Mouse (Mus musculus): Measurements from ENCODE around the gene Nfkbie.

DNA sequence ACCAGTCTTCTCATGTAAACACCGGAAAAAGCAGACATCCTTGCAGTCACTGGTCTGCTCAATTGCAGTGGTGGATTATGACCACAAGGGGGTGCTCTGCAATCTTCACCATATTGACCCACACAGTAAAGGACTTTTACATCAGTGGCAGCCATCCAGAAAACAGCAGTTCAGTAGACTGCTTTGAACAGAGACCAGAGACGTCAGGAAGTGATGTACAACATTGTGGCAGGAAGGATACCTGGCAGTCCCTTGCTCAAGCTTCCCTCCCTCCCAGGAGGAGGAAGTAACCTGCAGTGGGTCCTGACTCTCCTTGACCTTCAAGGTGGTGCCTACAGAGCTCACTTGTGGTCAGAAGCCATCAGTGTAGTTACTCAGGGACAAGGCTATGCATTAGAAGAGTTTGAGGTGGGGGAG is 26.1 kb downstream of the Nfkbie start:
- TF ChIP-seq CTCF (IDR thresholded peaks at IDR 0.05; ENCODE audit: borderline replicate concordance, insufficient read depth, low read depth, low read length) = peak; percentile 71
- TF ChIP-seq POLR2A (IDR thresholded peaks at IDR 0.05; ENCODE audit: borderline replicate concordance, insufficient read depth, low read length) = no peak
